Mouse (Mus musculus) MEL (cell line): ENCODE measurements at regions not wholly inside any gene's neighbourhood (a gene's known extent, or its start where the extent isn't known, plus 50 kb on each side); places are given as distances from the start of the nearest gene placed in this dataset.

ENCODE experiments used
- DNase-seq: peaks from one replicate; pipeline ENCODE4 v3.0.0; 2011; ENCODE audit warnings: low read depth, low spot score
- H3K27ac ChIP-seq: 2 replicates; pipeline ENCODE4 v1.5.1; 2012; ENCODE audit warnings: low read depth, mild to moderate bottlenecking, control low read depth, low read length, moderate library complexity; ENCODE audit not compliant: control insufficient read depth
- H3K27me3 ChIP-seq, 2 experiments: fragments of 150-350 bp in 1 of 2; sonication (generic) in 1 of 2; 2 replicates each; pipeline ENCODE4 v1.6.1; 2012; ENCODE audit warnings: low read length in 2 of 2, mild to moderate bottlenecking in 2 of 2, improper control_type of control experiment in 1 of 2, moderate library complexity in 1 of 2; ENCODE audit not compliant: insufficient read depth in 2 of 2, control insufficient read depth in 1 of 2
- H3K36me3 ChIP-seq, 2 experiments: 2 replicates each; pipeline ENCODE4 v1.6.1; 2012 to 2014; ENCODE audit warnings: low read length in 2 of 2, improper control_type of control experiment in 1 of 2, inconsistent platforms in 1 of 2, mild to moderate bottlenecking in 1 of 2; ENCODE audit not compliant: insufficient read depth in 2 of 2, control insufficient read depth in 1 of 2
- H3K4me1 ChIP-seq, 2 experiments: fragments of 150-350 bp in 1 of 2; sonication (generic) in 1 of 2; 2 replicates each; pipeline ENCODE4 v1.6.1; 2012; ENCODE audit warnings: low read length in 2 of 2, improper control_type of control experiment in 1 of 2, mild to moderate bottlenecking in 1 of 2; ENCODE audit not compliant: insufficient read depth in 2 of 2, control insufficient read depth in 1 of 2
- H3K4me3 ChIP-seq, 2 experiments: fragments of 150-350 bp in 1 of 2; sonication (generic) in 1 of 2; 2 replicates each; pipeline ENCODE4 v1.5.1; 2012; ENCODE audit warnings: low read depth in 2 of 2, low read length in 2 of 2, mild to moderate bottlenecking in 2 of 2, moderate library complexity in 2 of 2, control low read depth in 1 of 2, improper control_type of control experiment in 1 of 2; ENCODE audit not compliant: control insufficient read depth in 1 of 2, insufficient read depth in 1 of 2
- H3K79me2 ChIP-seq: 2 replicates; pipeline ENCODE4 v1.6.1; 2012; ENCODE audit warnings: mild to moderate bottlenecking, low read length, moderate library complexity; ENCODE audit not compliant: control insufficient read depth, poor library complexity, insufficient read depth
- H3K9ac ChIP-seq: 2 replicates; pipeline ENCODE4 v1.6.1; 2012; ENCODE audit warnings: low read depth, mild to moderate bottlenecking, control low read depth, low read length, moderate library complexity; ENCODE audit not compliant: control insufficient read depth, poor library complexity, severe bottlenecking
- H3K9me3 ChIP-seq: fragments of 150-350 bp; sonication (generic); replicated peaks from 2 replicates; pipeline ENCODE4 v1.6.1; 2012; ENCODE audit warnings: mild to moderate bottlenecking, low read length, improper control_type of control experiment, moderate library complexity; ENCODE audit not compliant: insufficient read depth
- BHLHE40 ChIP-seq: IDR thresholded peaks from 2 replicates; pipeline ENCODE4 v1.6.1; 2012; ENCODE audit warnings: low read depth, mild to moderate bottlenecking, inconsistent platforms, low read length, improper control_type of control experiment, borderline replicate concordance
- CTCF ChIP-seq, 3 experiments: IDR thresholded peaks in 2 of 3; conservative IDR thresholded peaks in 1 of 3; 2 replicates each; pipeline ENCODE4 v1.5.1; 2011 to 2012; ENCODE audit warnings: low read length in 3 of 3, low read depth in 2 of 3, mild to moderate bottlenecking in 2 of 3, improper control_type of control experiment in 1 of 3, inconsistent platforms in 1 of 3, mixed read lengths in 1 of 3, moderate library complexity in 1 of 3; ENCODE audit not compliant: control insufficient read depth in 1 of 3, insufficient read depth in 1 of 3, poor library complexity in 1 of 3, severe bottlenecking in 1 of 3
- ELF1 ChIP-seq: IDR thresholded peaks from 2 replicates; pipeline ENCODE4 v1.6.1; 2014; ENCODE audit warnings: low read depth, mild to moderate bottlenecking, inconsistent platforms, low read length, improper control_type of control experiment, moderate library complexity
- GATA1 ChIP-seq: IDR thresholded peaks from 2 replicates; pipeline ENCODE4 v1.6.1; 2011; ENCODE audit warnings: low read depth, low read length, improper control_type of control experiment
- JUND ChIP-seq: IDR thresholded peaks from 2 replicates; pipeline ENCODE4 v1.6.1; 2011; ENCODE audit warnings: low read depth, mild to moderate bottlenecking, improper control_type of control experiment, low read length
- KAT2A ChIP-seq: conservative IDR thresholded peaks from 2 replicates; pipeline ENCODE4 v1.6.1; 2012; ENCODE audit warnings: low read depth, low read length, improper control_type of control experiment, inconsistent platforms
- MEF2A ChIP-seq: IDR thresholded peaks from 2 replicates; pipeline ENCODE4 v1.6.1; 2014; ENCODE audit warnings: low read depth, mild to moderate bottlenecking, inconsistent platforms, low read length, improper control_type of control experiment; ENCODE audit not compliant: poor library complexity, insufficient replicate concordance, severe bottlenecking; ENCODE audit errors: extremely low read depth
- MXI1 ChIP-seq: IDR thresholded peaks from 2 replicates; pipeline ENCODE4 v1.6.1; 2011; ENCODE audit warnings: mild to moderate bottlenecking, low read depth, low read length, improper control_type of control experiment
- NRF1 ChIP-seq: IDR thresholded peaks from 2 replicates; pipeline ENCODE4 v1.6.1; 2014; ENCODE audit warnings: low read depth, mild to moderate bottlenecking, inconsistent platforms, low read length, improper control_type of control experiment, moderate library complexity; ENCODE audit not compliant: poor library complexity, insufficient read depth, severe bottlenecking
- POLR2A ChIP-seq, 2 experiments: IDR thresholded peaks; 2 replicates each; pipeline ENCODE4 v1.6.1; 2011 to 2012; ENCODE audit warnings: low read length in 2 of 2, mild to moderate bottlenecking in 2 of 2, control low read depth in 1 of 2, improper control_type of control experiment in 1 of 2, low read depth in 1 of 2, moderate library complexity in 1 of 2; ENCODE audit not compliant: control insufficient read depth in 1 of 2, insufficient read depth in 1 of 2, poor library complexity in 1 of 2
- POLR2AphosphoS2 ChIP-seq: IDR thresholded peaks from 2 replicates; pipeline ENCODE4 v1.6.1; 2011; ENCODE audit warnings: low read length, improper control_type of control experiment
- POLR2AphosphoS5 ChIP-seq: IDR thresholded peaks from 2 replicates; pipeline ENCODE4 v1.6.1; 2012; ENCODE audit warnings: low read depth, borderline replicate concordance, mild to moderate bottlenecking, inconsistent platforms, low read length, moderate library complexity, mixed read lengths
- RAD21 ChIP-seq: IDR thresholded peaks from 2 replicates; pipeline ENCODE4 v1.6.1; 2011; ENCODE audit warnings: mild to moderate bottlenecking, low read depth, low read length, improper control_type of control experiment
- SIN3A ChIP-seq: IDR thresholded peaks from 2 replicates; pipeline ENCODE4 v1.6.1; 2012; ENCODE audit warnings: low read length, improper control_type of control experiment, inconsistent platforms
- TAL1 ChIP-seq: IDR thresholded peaks from 2 replicates; pipeline ENCODE4 v1.6.1; 2012; ENCODE audit warnings: mild to moderate bottlenecking, inconsistent platforms, low read length, moderate library complexity, mixed read lengths
- ZKSCAN1 ChIP-seq: IDR thresholded peaks from 2 replicates; pipeline ENCODE4 v1.6.1; 2012; ENCODE audit warnings: low read depth, mild to moderate bottlenecking, inconsistent platforms, low read length, improper control_type of control experiment, moderate library complexity

- no peaks in the 10 kb centered on the region for H3K36me3 ChIP-seq
- TF ChIP-seq POLR2AphosphoS5 (no peak), POLR2A (IDR thresholded peaks at IDR 0.05; ENCODE audit: control insufficient read depth in 1 of 2, insufficient read depth in 1 of 2, low read depth in 1 of 2, low read length in 2 of 2, poor library complexity in 1 of 2) (no peak)
- no peak for DNase-seq
- H3K27ac ChIP-seq, result no peak overlapping the region
- H3K27me3 ChIP-seq, result no peaks in the 10 kb centered on the region
- no peaks in the 10 kb centered on the region for H3K79me2 ChIP-seq
- H3K4me3 ChIP-seq, result no peak overlapping the region
- no peaks in the 10 kb centered on the region for H3K4me1 ChIP-seq
- H3K9ac ChIP-seq, result no peak overlapping the region
- no peaks in the 10 kb centered on the region for H3K9me3 ChIP-seq
These were observed 688.7 kb downstream of the Iqcm start for GRCm38 (mm10) chr8:76137219-76137618.

GRCm38 (mm10) chr8:76148681-76149080, 700.2 kb downstream of the Iqcm start:
- no peaks in the 10 kb centered on the region for H3K9me3 ChIP-seq
- no peaks in the 10 kb centered on the region for H3K36me3 ChIP-seq
- H3K79me2 ChIP-seq, result no peaks in the 10 kb centered on the region
- no peak overlapping the region for H3K27ac ChIP-seq
- no peak for DNase-seq
- H3K9ac ChIP-seq, result no peak overlapping the region
- no peak overlapping the region for H3K4me3 ChIP-seq
- no peak for TF ChIP-seq KAT2A
- TF ChIP-seq CTCF (IDR thresholded peaks at IDR 0.05 in 2 of 3, conservative IDR thresholded peaks at IDR 0.05 in 1 of 3; ENCODE audit: control insufficient read depth in 1 of 3, insufficient read depth in 1 of 3, low read depth in 2 of 3, low read length in 3 of 3, poor library complexity in 1 of 3, severe bottlenecking in 1 of 3), result no peak
- TF ChIP-seq ELF1, result no peak
- no peak for TF ChIP-seq GATA1
- no peak for TF ChIP-seq POLR2AphosphoS2
- TF ChIP-seq SIN3A, result no peak
- TF ChIP-seq POLR2A (IDR thresholded peaks at IDR 0.05; ENCODE audit: control insufficient read depth in 1 of 2, insufficient read depth in 1 of 2, low read depth in 1 of 2, low read length in 2 of 2, poor library complexity in 1 of 2), result no peak
- no peak for TF ChIP-seq TAL1
- TF ChIP-seq ZKSCAN1, result no peak
- TF ChIP-seq JUND, result no peak
- TF ChIP-seq MXI1, result no peak
- TF ChIP-seq POLR2AphosphoS5, result no peak
- TF ChIP-seq MEF2A, result no peak
- TF ChIP-seq RAD21, result no peak
- TF ChIP-seq, all 39 proteins: peak for 0
- H3K27me3 ChIP-seq, result no peaks in the 10 kb centered on the region
- H3K4me1 ChIP-seq, result no peaks in the 10 kb centered on the region

- no peak for TF ChIP-seq BHLHE40
- TF ChIP-seq MEF2A, result no peak
- TF ChIP-seq ZKSCAN1, result no peak
- no peak for TF ChIP-seq NRF1
These were observed 716.7 kb upstream of the Nr3c2 start for GRCm38 (mm10) chr8:76182520-76182919.

More at GRCm38 (mm10) chr8:76182520-76182919, 716.7 kb upstream of the Nr3c2 start:
- Histone ChIP-seq H3K4me3 (no peak overlapping the region), H3K27me3 (no peaks in the 10 kb centered on the region), H3K9me3 (no peaks in the 10 kb centered on the region), H3K9ac (no peak overlapping the region), H3K36me3 (no peaks in the 10 kb centered on the region), H3K79me2 (no peaks in the 10 kb centered on the region), H3K4me1 (no peaks in the 10 kb centered on the region), H3K27ac (no peak overlapping the region)
- no peak for DNase-seq
